Mouse (Mus musculus) lung, postnatal 25 days (tissue): ENCODE data around the gene Zfp13.
"Not testable (repeated sequence)": the region's sequence is repeated elsewhere in the genome, so short reads cannot be mapped to it uniquely, and the experiment has no call there.

Experiments
- DNase-seq: peaks from one replicate; pipeline ENCODE4 v3.0.0; 2022; ENCODE audit warnings: low spot score

Zfp13 gene

DNA sequence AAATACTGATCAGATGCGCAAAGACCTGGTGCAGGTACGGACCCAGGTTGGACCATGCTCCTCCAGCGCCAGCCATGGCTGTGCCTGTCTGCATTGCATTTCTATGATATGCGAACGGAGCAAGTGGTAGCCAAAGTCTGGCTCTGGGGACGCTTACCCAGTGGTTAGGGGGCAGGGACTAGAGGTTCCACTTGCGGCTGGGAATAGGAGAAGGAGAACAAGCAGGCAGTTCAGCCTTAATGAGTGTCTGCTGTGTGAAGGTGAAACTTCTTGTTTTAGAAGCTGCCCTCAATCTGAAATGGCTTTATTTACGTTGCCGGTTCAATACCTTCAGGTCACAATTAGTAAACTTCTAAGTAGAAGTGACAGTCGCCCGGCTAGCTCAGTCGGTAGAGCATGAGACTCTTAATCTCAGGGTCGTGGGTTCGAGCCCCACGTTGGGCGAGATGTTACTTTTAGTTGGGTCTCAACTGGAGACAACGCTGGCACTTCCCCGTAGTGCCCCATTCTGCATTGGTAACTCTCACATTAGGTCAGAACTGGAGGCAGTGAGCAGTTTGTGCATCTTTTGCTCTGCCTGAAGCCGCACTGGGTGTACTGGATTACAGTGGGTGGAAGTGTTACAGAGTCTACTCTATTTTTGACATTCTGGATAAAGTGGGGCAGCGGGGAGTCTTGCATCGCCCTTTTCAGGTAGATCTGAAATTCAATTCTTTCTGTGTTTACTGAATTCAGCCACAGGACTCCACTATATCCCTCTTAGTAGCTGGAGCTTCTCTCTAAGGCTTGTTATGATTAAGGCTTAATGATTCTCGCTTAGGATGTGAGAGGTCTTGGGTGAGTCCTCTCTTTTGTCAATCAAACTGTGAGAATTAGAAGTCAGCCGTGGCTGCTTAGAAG, 65.4 kb downstream of the Zfp13 start:
- not testable (repeated sequence) for DNase-seq

DNA sequence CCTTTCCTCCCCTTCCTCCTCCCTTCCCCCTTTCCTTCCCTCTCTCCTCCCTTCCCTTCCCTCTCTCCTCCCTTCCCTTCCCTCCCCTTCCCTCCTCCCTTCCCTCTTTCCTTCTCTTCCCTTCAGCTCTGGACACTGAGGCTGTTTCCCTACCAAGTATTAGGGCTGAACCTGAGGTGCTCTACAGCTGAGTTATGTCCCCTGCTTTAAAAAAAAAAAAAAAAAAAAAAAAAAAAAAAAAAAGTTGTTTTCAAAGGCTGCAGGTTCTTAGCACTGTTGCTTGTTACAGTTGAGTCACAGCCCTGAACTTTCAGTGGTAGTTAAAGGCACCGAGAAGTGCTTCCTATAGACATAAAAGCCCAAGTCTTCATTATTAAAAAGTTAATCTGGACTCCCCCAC, 67.9 kb downstream of the Zfp13 start:
- not testable (repeated sequence) for DNase-seq
